Mouse (Mus musculus): Measurements from ENCODE around the gene Ccdc159.

The Ccdc159 gene

DNA sequence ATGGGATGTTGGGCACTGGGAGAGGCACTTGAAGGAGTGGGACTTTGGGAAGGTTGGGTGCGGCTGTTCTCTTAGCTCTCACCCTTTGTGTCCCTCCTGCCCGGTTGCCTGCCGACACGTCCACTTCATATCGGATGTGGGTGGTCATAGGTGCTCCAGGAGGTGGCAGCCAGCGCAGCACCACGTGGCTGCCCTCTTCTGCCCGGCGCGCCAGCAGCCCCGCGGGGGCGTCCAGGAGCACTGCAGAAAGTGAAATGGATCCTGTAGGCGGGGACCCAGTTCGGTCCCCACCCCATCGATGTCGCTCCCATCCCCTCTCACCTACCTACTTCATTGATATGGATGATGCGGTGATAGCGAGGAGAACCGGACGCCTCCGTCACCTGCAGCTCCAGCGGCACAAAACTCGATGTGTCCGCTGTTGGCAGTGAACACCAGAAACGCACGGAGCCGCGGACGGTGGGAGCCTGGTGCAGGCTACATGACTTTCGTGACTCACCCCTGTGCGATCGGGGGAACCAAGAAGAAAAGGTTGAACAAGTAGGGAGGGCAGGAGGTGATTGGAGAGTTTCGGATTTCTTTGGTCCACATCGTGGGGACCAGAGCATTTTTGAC is 34.2 kb downstream of the Ccdc159 start:
- CTCF ChIA-PET, result interaction anchor here (0.6 kb wide), 1 partner anchor 118 kb away, joined by 6 read pairs; no protein-coding TSS in a partner anchor

GRCm38 (mm10) chr9:21962010-21962409 is 34.7 kb downstream of the Ccdc159 start:
- CTCF ChIA-PET, result no interaction called here

DNA sequence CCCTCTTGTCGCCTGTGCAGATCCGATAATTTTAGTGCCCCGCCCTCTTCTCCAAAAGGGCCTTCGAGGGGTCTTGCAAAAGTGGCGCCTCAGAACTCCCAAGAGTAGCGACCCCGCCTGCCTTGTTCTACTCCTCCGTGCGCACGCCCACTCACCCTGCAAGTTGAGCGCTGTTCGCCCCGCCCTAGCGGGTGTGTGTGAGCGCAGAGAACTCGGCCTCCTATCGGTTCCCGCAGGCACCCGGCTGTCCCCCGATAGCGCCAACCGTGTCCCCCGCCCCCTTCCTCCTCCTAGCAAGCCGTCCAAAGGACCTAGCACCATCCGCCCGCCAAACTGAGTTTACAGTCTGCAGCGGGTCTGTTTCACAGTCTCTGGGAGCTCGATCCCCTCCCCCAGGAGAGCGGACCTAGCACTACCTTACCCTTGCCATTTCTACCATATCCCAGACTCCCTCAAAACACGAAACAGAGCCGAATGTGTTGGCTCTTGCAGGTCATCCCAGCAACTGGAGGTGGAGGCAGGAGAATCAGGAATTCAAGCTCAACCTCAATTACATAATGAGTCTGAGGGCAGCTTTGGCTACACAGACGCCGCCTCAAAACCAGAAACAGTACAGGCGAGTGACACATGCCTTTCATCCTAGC is 35.3 kb downstream of the Ccdc159 start:
- CTCF ChIA-PET, result no interaction called here

DNA sequence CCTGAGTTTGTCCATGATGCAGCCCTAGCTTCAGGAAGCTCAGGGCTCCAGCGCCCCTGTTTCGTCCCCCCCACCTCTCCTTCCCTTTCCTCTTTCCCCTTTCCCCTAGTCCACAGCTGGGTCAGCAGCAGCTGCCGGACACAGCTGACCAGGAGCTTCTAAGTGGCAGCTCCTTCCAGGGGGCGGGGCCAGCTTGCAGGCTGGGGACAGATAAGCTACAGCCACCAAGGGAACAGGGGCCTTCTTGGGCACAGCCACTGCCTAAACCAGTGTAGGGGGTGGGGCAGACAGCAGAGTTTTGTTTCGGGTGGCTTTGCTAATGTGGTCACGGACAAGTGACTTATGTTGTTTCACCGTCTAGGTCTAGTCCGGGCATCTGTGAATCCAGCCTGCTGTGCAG is 36.1 kb downstream of the Ccdc159 start, which contains the start of gene Epor:
Gene Epor, minus strand, starts transcription at position 90 of the 400 bp plus-strand sequence.
- CTCF ChIA-PET, result no interaction called here

GRCm38 (mm10) chr9:21968883-21969282 is 41.6 kb downstream of the Ccdc159 start:
- CTCF ChIA-PET, result no interaction called here

DNA sequence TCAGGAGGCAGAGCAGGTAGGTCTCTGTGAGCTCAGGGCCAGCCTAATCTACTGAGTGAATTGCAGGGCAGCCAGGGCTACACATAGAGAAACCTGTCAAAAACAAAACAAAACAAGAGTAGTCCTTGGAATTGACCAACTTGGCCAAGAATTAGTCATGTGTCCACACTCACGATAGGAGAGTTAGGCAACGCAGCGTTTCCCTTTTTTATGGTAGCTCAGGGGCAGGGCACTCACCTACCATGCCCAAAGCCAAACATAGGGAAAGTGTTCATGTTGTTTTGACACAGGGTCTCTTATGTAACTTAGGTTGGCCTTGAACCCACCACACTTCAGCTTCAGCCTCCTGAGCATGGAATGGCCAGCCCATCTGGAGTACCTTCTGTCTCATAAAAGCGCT is 42.0 kb downstream of the Ccdc159 start:
- CTCF ChIA-PET, result no interaction called here

DNA sequence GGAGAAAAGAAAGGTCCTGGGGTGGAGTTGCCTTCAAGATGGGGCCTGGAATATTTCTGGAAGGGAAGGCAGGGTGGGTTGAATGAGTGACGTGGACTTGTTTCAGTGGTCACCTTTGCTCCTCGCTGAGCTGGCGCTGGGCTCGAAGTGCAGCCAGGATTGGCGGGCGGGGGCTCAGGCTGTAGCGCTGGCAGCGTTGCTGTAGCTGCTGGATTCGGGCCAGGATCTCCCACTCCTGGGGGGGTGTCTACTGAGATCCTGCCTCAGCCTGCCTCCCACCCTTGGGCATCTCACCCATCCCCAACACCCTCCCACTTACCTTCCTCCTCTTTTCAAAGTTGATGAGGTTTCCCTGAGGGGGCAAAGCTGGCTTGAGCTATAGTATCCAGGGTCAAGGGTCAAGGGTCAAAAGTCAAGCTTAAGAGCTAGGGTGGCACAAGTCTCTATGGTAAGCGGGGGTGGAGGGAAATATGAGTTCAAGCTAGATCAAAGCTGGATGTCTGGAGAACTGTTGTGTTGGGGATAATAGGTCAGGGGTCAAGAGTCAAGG is 49.4 kb downstream of the Ccdc159 start:
- CTCF ChIA-PET, result no interaction called here

- CTCF ChIA-PET, result no interaction called here
Measured at GRCm38 (mm10) chr9:21977331-21977730, 50.1 kb downstream of the Ccdc159 start.

GRCm38 (mm10) chr9:21977972-21978371 is 50.7 kb downstream of the Ccdc159 start:
- CTCF ChIA-PET, result no interaction called here

- CTCF ChIA-PET, result no interaction called here
Measured at GRCm38 (mm10) chr9:21978398-21979128, 51.3 kb downstream of the Ccdc159 start.

- CTCF ChIA-PET, result no interaction called here
Measured at GRCm38 (mm10) chr9:21983911-21984310, 56.6 kb downstream of the Ccdc159 start.
